Mouse (Mus musculus): ENCODE data around the gene Cstad. TPM values are rescaled to one million over a fixed set of nuclear protein-coding genes. Genes with fewer than 3 reads are reported as not detected.

The Cstad gene
- total RNA-seq, 2 experiments from 2014 or later = 3.1 to 4.8 TPM

- intact Hi-C loops (cut with DNase I) = no loop called here
- DNase-seq (ENCODE audit: extremely low spot score in 1 of 2, low spot score in 2 of 2) = peak in 1 of 2 experiments; percentile 24
Observed at GRCm38 (mm10) chr2:30592391-30592790, 2.4 kb upstream of the Cstad start.

DNA sequence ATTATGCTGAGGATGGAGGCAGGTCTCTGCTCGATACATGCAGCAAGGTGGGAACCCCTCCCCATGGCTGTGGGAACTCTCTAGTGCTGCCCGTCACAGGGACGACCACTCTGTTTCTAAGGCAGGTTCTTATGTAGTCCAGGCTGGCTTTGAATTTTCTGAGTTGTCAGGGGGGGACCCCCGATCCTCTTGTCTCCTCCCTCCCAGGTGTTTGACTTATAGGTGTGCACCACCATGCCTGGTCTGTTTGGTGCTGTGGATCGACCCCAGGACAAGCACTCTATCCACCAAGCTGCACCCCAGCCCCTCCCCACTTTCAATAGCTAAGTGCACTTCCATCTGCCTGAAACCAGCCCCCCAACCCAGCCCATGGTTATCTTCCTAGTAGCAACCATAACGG lies 1.9 kb upstream of the Cstad start:
- DNase-seq (ENCODE audit: extremely low spot score in 1 of 2, low spot score in 2 of 2) = peak in 1 of 2 experiments; percentile 23
- intact Hi-C loops (cut with DNase I) = no loop called here

- intact Hi-C loops (cut with DNase I) = no loop called here
- peak in 1 of 2 experiments; percentile 15 for DNase-seq (ENCODE audit: extremely low spot score in 1 of 2, low spot score in 2 of 2)
Observed at GRCm38 (mm10) chr2:30593636-30594310, 1.1 kb upstream of the Cstad start.

DNA sequence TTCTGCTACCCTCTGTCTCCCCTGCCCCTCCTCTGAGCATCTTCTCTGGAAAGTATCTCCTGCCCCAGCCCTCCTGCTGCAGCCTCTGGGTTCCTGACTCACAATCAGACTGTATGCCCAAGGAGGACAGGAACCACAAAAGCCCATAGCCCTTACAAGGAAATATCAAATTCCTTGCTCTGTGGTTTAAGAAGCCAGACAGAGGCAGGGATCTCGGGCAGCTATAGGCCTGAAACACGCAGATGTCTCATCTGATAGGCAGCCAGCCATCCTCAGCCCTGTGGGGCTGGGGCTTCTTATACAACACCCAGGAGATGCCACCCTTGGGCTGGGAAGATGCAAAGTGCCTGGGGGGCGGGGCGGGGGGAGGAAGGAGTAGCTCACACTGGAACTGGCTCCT lies 956 bp downstream of the Cstad start:
- DNase-seq (ENCODE audit: extremely low spot score in 1 of 2, low spot score in 2 of 2) = no peak
- intact Hi-C loops (cut with DNase I) = loop anchor here (5.0 kb wide), 2 partner anchors 112 to 123 kb away; partner anchors contain the start of gene Ier5l

DNA sequence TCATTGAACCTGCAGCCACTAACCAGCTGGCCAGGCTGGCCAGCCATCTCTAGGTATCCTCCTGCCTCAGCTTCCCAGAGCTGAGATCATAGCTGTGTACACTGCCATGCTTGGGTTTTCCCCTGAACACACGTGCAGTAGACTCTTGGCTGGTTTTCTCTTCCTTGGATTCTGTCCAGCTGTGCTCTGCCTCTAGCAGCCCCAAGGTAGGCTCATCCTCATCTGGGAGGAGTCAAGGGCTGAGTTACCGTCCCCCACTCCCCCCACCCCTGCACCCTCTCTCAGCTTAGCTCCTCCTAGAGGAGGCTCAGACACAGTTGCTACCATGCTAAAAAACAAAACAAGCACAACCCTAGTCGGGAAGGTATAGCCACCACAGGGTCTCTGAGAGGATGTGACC lies 4.8 kb downstream of the Cstad start:
- no peak for DNase-seq (ENCODE audit: extremely low spot score in 1 of 2, low spot score in 2 of 2)
- intact Hi-C loops (cut with DNase I) = loop anchor here (5.0 kb wide), 2 partner anchors 108 to 127 kb away; partner anchors contain the start of gene Ier5l

DNA sequence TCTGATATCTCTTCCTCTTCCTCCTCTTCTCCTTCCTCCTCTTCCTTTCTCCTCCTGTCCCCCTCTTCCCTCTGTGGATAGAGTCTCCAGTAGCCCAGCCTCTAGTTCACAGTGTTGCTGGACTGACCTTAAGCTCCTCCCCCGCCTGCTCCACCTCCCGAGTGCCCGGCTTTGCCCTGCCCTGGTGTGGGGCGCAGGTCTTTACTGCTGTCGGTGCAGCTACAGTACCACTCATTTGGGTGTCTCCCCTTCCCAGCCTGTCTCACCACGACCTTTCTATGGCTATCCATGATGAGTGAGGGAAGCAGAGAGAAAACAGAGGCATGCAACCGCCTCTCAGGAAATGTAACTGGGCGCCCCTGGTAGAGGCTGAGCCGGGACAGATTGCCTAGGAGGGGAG lies 5.5 kb downstream of the Cstad start:
- peak in 1 of 2 experiments; percentile 71 for DNase-seq (ENCODE audit: extremely low spot score in 1 of 2, low spot score in 2 of 2)
- intact Hi-C loops (cut with DNase I) = no loop called here

DNA sequence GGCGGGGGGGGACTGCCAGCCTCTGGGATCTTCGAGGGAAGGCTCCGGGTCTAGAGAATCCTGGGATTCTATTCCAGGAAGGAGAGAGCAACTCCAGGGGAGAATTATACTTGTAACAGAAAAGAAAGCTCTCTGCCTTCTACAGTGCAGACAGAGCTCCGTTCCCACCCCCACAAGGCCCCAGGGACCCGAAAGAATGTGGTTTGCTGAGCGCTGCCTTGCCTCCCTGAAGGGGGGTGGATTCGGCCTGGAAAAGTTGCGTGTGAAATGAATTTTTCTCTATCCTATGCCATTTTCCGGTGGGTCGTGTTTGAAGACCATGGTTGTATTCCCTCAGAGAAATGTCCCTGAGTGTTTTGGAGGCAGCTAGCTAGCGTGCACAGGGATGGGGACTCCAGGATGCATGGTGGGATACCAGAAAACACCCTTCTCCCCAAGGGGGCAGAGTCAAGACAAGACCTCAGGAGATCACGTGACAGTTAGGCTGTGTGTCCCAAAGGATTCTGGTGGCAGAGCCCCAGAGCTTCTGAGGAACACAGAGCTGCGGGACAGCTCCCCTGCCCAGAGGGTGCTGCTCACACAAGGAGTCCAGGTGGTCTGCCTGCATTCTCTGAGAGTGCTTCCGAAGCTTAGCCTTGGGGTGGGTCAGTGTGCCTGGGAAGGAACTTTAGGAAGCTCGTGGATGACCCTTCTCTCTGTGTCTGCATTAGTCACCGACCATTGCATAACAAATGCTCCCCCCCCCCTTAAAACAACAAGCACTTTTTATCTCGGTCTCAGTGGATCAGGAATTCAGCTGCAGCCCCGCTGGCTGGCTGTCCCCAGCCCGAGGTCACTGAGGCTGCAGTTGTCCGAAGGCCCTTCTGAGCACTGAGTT lies 6.4 kb downstream of the Cstad start:
- DNase-seq (ENCODE audit: extremely low spot score in 1 of 2, low spot score in 2 of 2) = peak in 1 of 2 experiments; percentile 80
- intact Hi-C loops (cut with DNase I) = no loop called here

DNA sequence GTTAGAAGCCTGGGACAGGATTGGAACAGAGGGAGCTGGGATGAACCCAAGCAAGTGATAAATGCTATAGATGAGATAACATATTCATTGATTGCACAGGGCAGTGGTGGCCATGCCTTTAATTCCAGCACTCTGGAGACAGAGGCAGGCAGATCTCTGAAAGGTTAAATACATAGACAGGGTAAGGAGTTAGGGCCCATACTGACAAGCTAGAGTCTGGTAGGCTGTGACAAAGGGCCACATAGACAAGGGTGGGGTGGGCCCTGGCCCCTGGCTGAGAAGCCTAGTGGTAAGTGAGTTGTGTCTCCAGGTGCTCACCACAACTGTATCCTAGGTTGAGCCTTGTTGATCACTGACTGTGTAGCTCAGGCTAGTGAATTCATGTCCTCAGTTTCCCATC lies 7.6 kb downstream of the Cstad start:
- no peak for DNase-seq (ENCODE audit: extremely low spot score in 1 of 2, low spot score in 2 of 2)
- intact Hi-C loops (cut with DNase I) = no loop called here

GRCm38 (mm10) chr2:30603731-30604130 lies 8.9 kb downstream of the Cstad start:
- intact Hi-C loops (cut with DNase I) = no loop called here
- no peak for DNase-seq (ENCODE audit: extremely low spot score in 1 of 2, low spot score in 2 of 2)

- intact Hi-C loops (cut with DNase I) = no loop called here
- DNase-seq (ENCODE audit: extremely low spot score in 1 of 2, low spot score in 2 of 2) = peak in 1 of 2 experiments; percentile 83
Observed at GRCm38 (mm10) chr2:30604880-30605761, 10.3 kb downstream of the Cstad start.

DNA sequence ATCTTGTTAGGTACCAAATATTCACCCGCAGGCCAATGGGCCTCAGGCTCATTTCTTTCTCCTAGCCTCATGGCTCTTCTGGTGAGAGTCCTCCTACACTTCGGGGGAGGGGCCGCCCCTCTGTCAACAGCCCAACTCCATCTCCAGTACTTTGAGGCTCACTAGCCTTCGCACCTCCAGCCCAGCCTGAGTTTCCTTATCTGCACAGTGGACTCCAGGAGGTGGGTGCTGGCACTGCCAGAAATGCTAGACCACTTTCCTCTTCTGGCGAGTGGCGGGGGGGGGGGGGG lies 10.9 kb downstream of the Cstad start:
- no peak for DNase-seq (ENCODE audit: extremely low spot score in 1 of 2, low spot score in 2 of 2)
- intact Hi-C loops (cut with DNase I) = no loop called here

GRCm38 (mm10) chr2:30606621-30607052 lies 11.8 kb downstream of the Cstad start:
- DNase-seq (ENCODE audit: extremely low spot score in 1 of 2, low spot score in 2 of 2) = no peak

DNA sequence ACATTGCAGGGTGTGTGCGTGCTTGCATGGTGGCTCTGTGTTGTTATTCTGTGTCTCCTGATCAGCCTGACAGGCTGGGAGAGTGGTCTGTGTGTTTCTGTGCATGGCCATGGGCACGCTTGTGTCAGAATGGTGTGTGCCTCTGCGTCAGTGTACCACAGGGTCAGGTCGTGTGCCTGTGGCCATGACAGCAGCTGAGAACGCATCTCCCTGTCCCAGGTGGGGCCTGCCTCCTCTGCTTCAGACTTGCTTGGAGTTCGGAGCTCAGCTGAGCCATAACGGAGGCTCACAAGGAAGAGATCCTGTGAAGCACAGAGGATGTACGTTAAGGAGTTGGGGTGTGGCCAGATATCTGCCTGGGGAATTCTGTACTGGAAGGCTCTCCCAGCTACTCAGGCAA lies 13.1 kb downstream of the Cstad start:
- no peak for DNase-seq (ENCODE audit: extremely low spot score in 1 of 2, low spot score in 2 of 2)
- intact Hi-C loops (cut with DNase I) = no loop called here

More at GRCm38 (mm10) chr2:30606621-30607052, 11.8 kb downstream of the Cstad start:
- intact Hi-C loops (cut with DNase I) = no loop called here

- DNase-seq (ENCODE audit: extremely low spot score in 1 of 2, low spot score in 2 of 2) = no peak
- intact Hi-C loops (cut with DNase I) = no loop called here
Observed at GRCm38 (mm10) chr2:30608690-30609201, 13.9 kb downstream of the Cstad start.

DNA sequence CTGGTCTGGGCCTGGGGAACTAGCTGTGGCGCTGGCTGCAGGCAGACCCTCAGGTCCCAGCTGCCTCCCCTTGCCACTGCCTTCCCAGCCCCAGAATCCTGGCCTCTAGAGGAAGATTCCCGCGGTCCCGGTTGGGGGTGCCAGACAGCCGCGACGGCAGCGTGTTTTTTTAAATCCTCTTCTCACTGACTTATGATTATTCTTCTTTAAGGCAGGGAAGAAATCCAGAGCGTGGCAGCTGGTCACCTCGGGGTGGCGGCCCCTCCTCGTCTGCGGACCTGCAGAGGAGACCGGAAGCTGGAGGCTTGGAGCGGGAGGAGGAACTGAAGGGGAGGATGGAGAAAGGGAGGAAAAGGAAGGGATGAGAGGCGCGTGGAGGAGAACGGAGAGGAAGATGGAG lies 18.7 kb downstream of the Cstad start:
- DNase-seq (ENCODE audit: extremely low spot score in 1 of 2, low spot score in 2 of 2) = peak; percentile 55 to 85
- intact Hi-C loops (cut with DNase I) = loop anchor here (5.0 kb wide), 1 partner anchor 179 kb away; no protein-coding TSS in a partner anchor

GRCm38 (mm10) chr2:30614151-30614923 lies 19.5 kb downstream of the Cstad start:
- intact Hi-C loops (cut with DNase I) = loop anchor here (5.0 kb wide), 1 partner anchor 178 kb away; no protein-coding TSS in a partner anchor
- DNase-seq (ENCODE audit: extremely low spot score in 1 of 2, low spot score in 2 of 2) = peak in 1 of 2 experiments; percentile 57

DNA sequence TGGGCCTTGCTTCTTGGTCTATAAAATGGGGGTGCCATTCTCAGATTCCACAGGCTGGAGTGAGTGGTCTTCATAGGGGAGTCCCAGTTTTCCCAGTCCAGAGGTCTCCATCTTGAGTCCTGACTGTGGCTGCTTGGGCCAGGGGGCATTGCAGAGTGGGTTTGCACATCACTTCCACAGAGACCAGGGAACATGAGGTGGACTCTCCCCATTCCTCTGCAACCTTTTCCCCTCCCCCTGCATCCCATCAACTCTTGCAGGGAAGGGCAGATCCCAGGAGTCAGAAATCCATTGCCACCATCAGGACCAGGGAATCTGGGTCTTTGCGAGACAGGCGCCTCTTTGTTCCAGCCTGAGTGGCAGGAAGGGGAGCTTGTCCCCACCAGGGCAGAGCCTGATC lies 21.0 kb downstream of the Cstad start:
- intact Hi-C loops (cut with DNase I) = no loop called here
- no peak for DNase-seq (ENCODE audit: extremely low spot score in 1 of 2, low spot score in 2 of 2)

DNA sequence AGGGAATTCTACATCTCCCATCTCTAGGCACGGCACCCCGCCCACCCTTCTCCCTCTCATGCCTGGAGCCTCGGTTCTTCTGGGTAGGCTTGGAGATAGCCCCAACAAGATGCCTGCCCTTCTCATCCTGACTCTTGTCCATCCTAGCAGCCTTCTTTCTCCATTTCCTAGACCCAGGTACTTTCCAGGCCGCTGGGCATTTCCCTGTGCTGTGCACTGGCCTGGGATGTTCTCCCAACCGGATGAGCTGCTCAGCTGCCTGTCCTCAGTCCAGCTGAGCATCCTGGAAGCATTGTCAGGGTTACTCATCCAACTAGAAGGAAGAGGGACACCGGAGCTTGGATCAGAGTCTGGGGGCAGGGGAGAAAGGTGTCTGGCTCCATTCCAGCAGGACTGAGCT lies 21.6 kb downstream of the Cstad start:
- no peak for DNase-seq (ENCODE audit: extremely low spot score in 1 of 2, low spot score in 2 of 2)
- intact Hi-C loops (cut with DNase I) = no loop called here

Measured in left cerebral cortex, postnatal 10 days (tissue).